Mouse (Mus musculus): Measurements from ENCODE around the gene Emc4. TPM values are rescaled to one million over a fixed set of nuclear protein-coding genes. Genes with fewer than 3 reads are reported as not detected.
A peak's percentile ranks its signal among the peaks of the same experiment; 100 is the strongest.

The Emc4 gene
- total RNA-seq (2012; rRNA removed), result 163 and 201 TPM in 2 replicates
- 100 to 1,000 TPM in 1 of 2 experiments, not detected in 1; 171 TPM for polyA plus RNA-seq (2012; ENCODE audit: insufficient read depth in 1 of 2, insufficient read length in 2 of 2, low read depth in 1 of 2, low replicate concordance in 2 of 2, missing spikeins in 1 of 2)

DNA sequence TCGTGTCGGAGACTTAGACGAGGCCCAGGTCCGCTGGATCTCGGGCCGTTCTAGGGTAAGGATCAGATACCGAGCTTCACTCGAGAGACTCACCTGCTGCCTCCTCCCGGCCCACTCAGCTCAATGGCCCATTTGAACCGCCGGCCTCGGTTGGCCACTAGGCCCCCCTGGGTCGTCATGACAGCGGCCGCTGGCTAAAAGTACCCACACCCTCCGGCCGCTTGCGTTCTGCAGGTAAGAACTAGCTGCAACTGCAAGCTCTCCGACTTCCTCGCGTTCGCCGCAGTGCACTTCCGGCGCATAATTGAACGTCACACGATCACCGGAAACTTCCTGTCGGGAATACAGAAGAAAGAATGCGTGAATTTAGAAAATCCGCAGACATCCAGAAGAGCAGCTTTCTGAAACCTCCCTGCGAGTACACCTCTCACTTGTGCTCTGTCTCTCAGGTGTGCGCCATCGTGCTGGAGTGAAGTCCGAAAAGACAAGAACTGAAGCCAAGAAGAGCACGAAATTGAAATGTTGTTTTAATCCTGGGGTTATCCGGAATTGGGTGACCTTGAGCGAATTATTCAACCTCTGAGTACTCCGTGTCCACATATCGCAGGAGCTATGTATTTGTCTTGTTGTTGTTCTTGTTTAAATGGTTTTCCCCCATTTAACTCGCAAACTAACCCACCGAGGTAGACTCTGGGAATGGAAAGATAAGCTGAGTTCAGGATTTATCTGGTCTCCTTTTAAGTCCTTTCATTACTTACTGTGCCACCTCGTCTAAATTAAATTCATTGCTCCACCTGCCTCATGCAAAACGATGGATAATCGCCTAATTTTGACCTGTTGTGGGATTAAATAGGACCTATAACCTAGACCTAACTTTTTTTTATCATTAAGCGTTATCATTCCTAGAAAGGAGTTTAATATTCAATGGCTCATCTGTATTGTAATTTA is at the start of gene Emc4:
Gene Emc4 (minus strand): TSS at position 302 of the 948 bp plus-strand sequence.
- peak within 1 kb of the TSS; percentile 86 for H3K9ac ChIP-seq (ENCODE audit: control insufficient read depth, low read depth, low read length, poor library complexity, severe bottlenecking)
- peak within 1 kb of the TSS; percentile 84 to 92 for H3K4me3 ChIP-seq (ENCODE audit: control insufficient read depth in 1 of 2, insufficient read depth in 1 of 2, low read depth in 2 of 2, low read length in 2 of 2)
- peak within 1 kb of the TSS; percentile 93 for H3K27ac ChIP-seq (ENCODE audit: control insufficient read depth, low read depth, low read length)
- no peaks in the 10 kb centered on the region for H3K9me3 ChIP-seq (replicated peaks; ENCODE audit: insufficient read depth, low read length)
- DNase-seq (ENCODE audit: low read depth, low spot score), result peak; percentile 99
- TF ChIP-seq MAX (IDR thresholded peaks at IDR 0.05; ENCODE audit: low read length) (peak; percentile 86), TAL1 (IDR thresholded peaks at IDR 0.05; ENCODE audit: low read length) (no peak), POLR2A (IDR thresholded peaks at IDR 0.05; ENCODE audit: control insufficient read depth in 1 of 2, insufficient read depth in 1 of 2, low read depth in 1 of 2, low read length in 2 of 2, poor library complexity in 1 of 2) (peak; percentile 84 to 100), MXI1 (IDR thresholded peaks at IDR 0.05; ENCODE audit: low read depth, low read length) (peak; percentile 96), RCOR1 (IDR thresholded peaks at IDR 0.05; ENCODE audit: low read depth, low read length) (peak; percentile 34), CTCF (IDR thresholded peaks at IDR 0.05 in 2 of 3, conservative IDR thresholded peaks at IDR 0.05 in 1 of 3; ENCODE audit: control insufficient read depth in 1 of 3, insufficient read depth in 1 of 3, low read depth in 2 of 3, low read length in 3 of 3, poor library complexity in 1 of 3, severe bottlenecking in 1 of 3) (no peak), ZC3H11A (IDR thresholded peaks at IDR 0.05; ENCODE audit: low read depth, low read length) (no peak), MYC (IDR thresholded peaks at IDR 0.05; ENCODE audit: low read depth, low read length) (peak; percentile 96), ZKSCAN1 (IDR thresholded peaks at IDR 0.05; ENCODE audit: low read depth, low read length) (no peak), POLR2AphosphoS2 (IDR thresholded peaks at IDR 0.05; ENCODE audit: low read length) (peak; percentile 99), GATA1 (IDR thresholded peaks at IDR 0.05; ENCODE audit: low read depth, low read length) (peak; percentile 10; the same call in 1 of the 2 replicates), MAFK (IDR thresholded peaks at IDR 0.05; ENCODE audit: borderline replicate concordance, low read depth, low read length) (no peak), HCFC1 (IDR thresholded peaks at IDR 0.05; ENCODE audit: low read depth, low read length) (peak; percentile 95), CHD1 (IDR thresholded peaks at IDR 0.05; ENCODE audit: low read depth, low read length) (peak; percentile 59; the same call in 1 of the 2 replicates), ELF1 (IDR thresholded peaks at IDR 0.05; ENCODE audit: low read depth, low read length) (peak; percentile 97), USF2 (IDR thresholded peaks at IDR 0.05; ENCODE audit: borderline replicate concordance in 1 of 2, insufficient read depth in 1 of 2, low read depth in 1 of 2, low read length in 2 of 2) (no peak), BHLHE40 (IDR thresholded peaks at IDR 0.05; ENCODE audit: borderline replicate concordance, low read depth, low read length) (0 out of 2 replicates have a peak, but pooled peaks have one; percentile 6), SMC3 (IDR thresholded peaks at IDR 0.05; ENCODE audit: low read depth, low read length) (no peak; the same call in 1 of the 2 replicates), POLR2AphosphoS5 (IDR thresholded peaks at IDR 0.05; ENCODE audit: borderline replicate concordance, low read depth, low read length) (peak; percentile 79; the same call in 1 of the 2 replicates), JUND (IDR thresholded peaks at IDR 0.05; ENCODE audit: low read depth, low read length) (0 out of 2 replicates have a peak, but pooled peaks have one; percentile 45), TBP (IDR thresholded peaks at IDR 0.05; ENCODE audit: low read depth, low read length) (peak; percentile 98), GABPA (IDR thresholded peaks at IDR 0.05; ENCODE audit: low read depth, low read length) (no peak), SIN3A (IDR thresholded peaks at IDR 0.05; ENCODE audit: low read length) (peak; percentile 99), ZMIZ1 (IDR thresholded peaks at IDR 0.05; ENCODE audit: low read depth, low read length) (peak; percentile 98), KAT2A (conservative IDR thresholded peaks at IDR 0.05; ENCODE audit: low read depth, low read length) (peak; percentile 69), CHD2 (IDR thresholded peaks at IDR 0.05; ENCODE audit: low read length) (peak; percentile 42; the same call in 1 of the 2 replicates), E2F4 (IDR thresholded peaks at IDR 0.05; ENCODE audit: borderline replicate concordance, low read depth, low read length) (no peak; the same call in 1 of the 2 replicates), NRF1 (IDR thresholded peaks at IDR 0.05; ENCODE audit: insufficient read depth, low read depth, low read length, poor library complexity, severe bottlenecking) (0 out of 2 replicates have a peak, but pooled peaks have one; percentile 14), EP300 (IDR thresholded peaks at IDR 0.05; ENCODE audit: low read depth in 1 of 2, low read length in 2 of 2) (peak; percentile 33 to 39; a peak in 2 of 4 replicates), ETS1 (IDR thresholded peaks at IDR 0.05; ENCODE audit: low read depth, low read length) (0 out of 2 replicates have a peak, but pooled peaks have one; percentile 33), MAZ (IDR thresholded peaks at IDR 0.05; ENCODE audit: low read depth, low read length) (no peak), TCF12 (IDR thresholded peaks at IDR 0.05; ENCODE audit: low read depth, low read length) (peak; percentile 80), MYB (IDR thresholded peaks at IDR 0.05; ENCODE audit: low read depth, low read length) (no peak), NELFE (IDR thresholded peaks at IDR 0.05; ENCODE audit: low read depth, low read length) (peak; percentile 99)
- peaks cover 7 to 15% of the 10 kb centered on the region in 2 experiments for H3K36me3 ChIP-seq (ENCODE audit: control insufficient read depth in 1 of 2, insufficient read depth in 2 of 2, low read length in 2 of 2)
- no peaks in the 10 kb centered on the region for H3K27me3 ChIP-seq (ENCODE audit: control insufficient read depth in 1 of 2, insufficient read depth in 2 of 2, low read length in 2 of 2)
- peaks cover 9% of the 10 kb centered on the region in 2 experiments for H3K4me1 ChIP-seq (ENCODE audit: control insufficient read depth in 1 of 2, insufficient read depth in 2 of 2, low read length in 2 of 2)
- peaks cover 20% of the 10 kb centered on the region for H3K79me2 ChIP-seq (ENCODE audit: control insufficient read depth, insufficient read depth, low read length, poor library complexity)
